Mouse (Mus musculus): ENCODE data around the gene Zscan12. TPM values are rescaled to one million over a fixed set of nuclear protein-coding genes. Genes with fewer than 3 reads are reported as not detected.

Gene Zscan12
- total and polyA plus RNA-seq, 3 experiments = 10.2 to 14.7 (median 10.6) TPM

DNA sequence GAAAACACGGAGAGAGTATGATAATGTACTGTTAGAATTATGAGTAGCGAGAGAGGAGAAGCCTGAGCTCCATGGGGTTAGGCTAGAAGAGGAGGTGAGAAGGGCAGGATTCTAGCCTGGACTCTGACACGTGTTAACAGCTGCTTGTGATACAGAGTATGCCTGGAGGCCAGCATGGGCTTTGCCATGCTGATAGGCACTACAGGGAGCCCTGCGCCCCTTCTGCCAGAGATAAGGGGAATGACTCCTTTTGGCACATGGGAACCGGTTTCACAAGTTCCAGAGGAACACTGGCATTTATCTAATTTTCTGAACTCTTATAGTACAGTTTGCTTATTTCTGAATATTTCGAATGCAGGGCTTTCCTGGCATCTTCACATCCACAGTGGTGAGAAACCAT lies 56.2 kb downstream of the Zscan12 start:
- H3K27ac ChIP-seq (ENCODE audit: insufficient read depth, low read depth) = no peak overlapping the region
- no peak overlapping the region for H3K4me2 ChIP-seq (ENCODE audit: insufficient read depth, low read depth, poor library complexity, severe bottlenecking)
- no peak for TF ChIP-seq ZMIZ1 (IDR thresholded peaks at IDR 0.05; ENCODE audit: low read depth, low read length)
- TF ChIP-seq MAX (IDR thresholded peaks at IDR 0.05; ENCODE audit: low read length) = no peak
- TF ChIP-seq POLR2AphosphoS2 (IDR thresholded peaks at IDR 0.05; ENCODE audit: low read depth, low read length) = no peak
- TF ChIP-seq ZC3H11A (IDR thresholded peaks at IDR 0.05; ENCODE audit: low read depth, low read length) = no peak
- no peak for TF ChIP-seq MAFK (IDR thresholded peaks at IDR 0.05; ENCODE audit: insufficient replicate concordance, low read length)
- no peak for TF ChIP-seq TBP (conservative IDR thresholded peaks at IDR 0.05; ENCODE audit: low read depth, low read length)
- no peak for TF ChIP-seq CHD2 (IDR thresholded peaks at IDR 0.05; ENCODE audit: low read length)
- no peak for TF ChIP-seq ETS1 (conservative IDR thresholded peaks at IDR 0.05; ENCODE audit: low read depth, low read length)
- peaks cover 0 to 2% of the 10 kb centered on the region in 2 experiments for H3K36me3 ChIP-seq (replicated peaks in 1 of 2; ENCODE audit: control insufficient read depth in 1 of 2, insufficient read depth in 1 of 2, low read length in 1 of 2)
- no peaks in the 10 kb centered on the region for H3K27me3 ChIP-seq (replicated peaks)
- no peak overlapping the region for H3K9ac ChIP-seq (ENCODE audit: insufficient read depth, low read depth)
- no peak overlapping the region for H3K4me3 ChIP-seq (replicated peaks in 1 of 3; ENCODE audit: low read depth in 2 of 3, low read length in 2 of 3, poor library complexity in 1 of 3)
- dilution Hi-C loops (cut with MboI; ENCODE audit: extremely low pct_ligation_motif_present, extremely low pct_unique_long_range_greater_than_20kb, low sequenced_read_pairs) (no loop called here), in situ Hi-C loops (cut with MboI; ENCODE audit: low pct_ligation_motif_present, low pct_unique_long_range_greater_than_20kb, low sequenced_read_pairs) (loop anchor here (25.0 kb wide), 1 partner anchor 593 kb away; the partner anchor contains the start of gene Prss16)
- H3K9me3 ChIP-seq (replicated peaks; ENCODE audit: low read length) = no peaks in the 10 kb centered on the region
- peaks cover 5 to 15% of the 10 kb centered on the region in 2 experiments for H3K4me1 ChIP-seq (ENCODE audit: control insufficient read depth in 1 of 2, insufficient read depth in 2 of 2)
- no peaks in the 10 kb centered on the region for H3K79me2 ChIP-seq (replicated peaks; ENCODE audit: control insufficient read depth, extremely low read depth, insufficient read depth, poor library complexity, severe bottlenecking)
- DNase-seq (ENCODE audit: extremely low read depth) = no peak

Other genes starting within 250 kb of the Zscan12 start
- gene Olfr263, start 233.2 kb upstream of the Zscan12 start, total RNA-seq (2012; rRNA removed) = not detected in 2 replicates
- gene Olfr263, start 233.2 kb upstream of the Zscan12 start, total RNA-seq (2014; rRNA removed) = not detected in 2 replicates
- gene Olfr263, start 233.2 kb upstream of the Zscan12 start, polyA plus RNA-seq (2012; ENCODE audit: insufficient read length, low read depth) = not detected in 2 replicates
- gene Olfr1368, start 217.0 kb upstream of the Zscan12 start, total RNA-seq (2012; rRNA removed) = not detected in 2 replicates
- not detected in 2 replicates for gene Olfr1368, start 217.0 kb upstream of the Zscan12 start, total RNA-seq (2014; rRNA removed)
- not detected in 2 replicates for gene Olfr1368, start 217.0 kb upstream of the Zscan12 start, polyA plus RNA-seq (2012; ENCODE audit: insufficient read length, low read depth)
- gene Trim27, start 183.4 kb upstream of the Zscan12 start, total RNA-seq (2012; rRNA removed) = 146 and 176 TPM in 2 replicates
- gene Trim27, start 183.4 kb upstream of the Zscan12 start, total RNA-seq (2014; rRNA removed) = 134 and 141 TPM in 2 replicates
- gene Trim27, start 183.4 kb upstream of the Zscan12 start, polyA plus RNA-seq (2012; ENCODE audit: insufficient read length, low read depth) = 185 and 198 TPM in 2 replicates
- gene Gpx5, start 70.1 kb upstream of the Zscan12 start, total RNA-seq (2012; rRNA removed) = not detected in 2 replicates
- gene Gpx5, start 70.1 kb upstream of the Zscan12 start, total RNA-seq (2014; rRNA removed) = not detected in 2 replicates
- not detected in 2 replicates for gene Gpx5, start 70.1 kb upstream of the Zscan12 start, polyA plus RNA-seq (2012; ENCODE audit: insufficient read length, low read depth)
- 0.29 TPM in 1 of 2 replicates, not detected in the other for gene Gpx6, start 50.7 kb upstream of the Zscan12 start, total RNA-seq (2012; rRNA removed)
- gene Gpx6, start 50.7 kb upstream of the Zscan12 start, total RNA-seq (2014; rRNA removed) = 1.3 and 1.4 TPM in 2 replicates
- gene Gpx6, start 50.7 kb upstream of the Zscan12 start, polyA plus RNA-seq (2012; ENCODE audit: insufficient read length, low read depth) = 1.2 and 2.2 TPM in 2 replicates
- gene Olfr1367, start 15.9 kb upstream of the Zscan12 start, total RNA-seq (2012; rRNA removed) = not detected in 2 replicates
- gene Olfr1367, start 15.9 kb upstream of the Zscan12 start, total RNA-seq (2014; rRNA removed) = not detected in 2 replicates
- gene Olfr1367, start 15.9 kb upstream of the Zscan12 start, polyA plus RNA-seq (2012; ENCODE audit: insufficient read length, low read depth) = not detected in 2 replicates
- 20.0 and 20.9 TPM in 2 replicates for gene Zkscan3, start 39.9 kb downstream of the Zscan12 start, total RNA-seq (2012; rRNA removed)
- gene Zkscan3, start 39.9 kb downstream of the Zscan12 start, total RNA-seq (2014; rRNA removed) = 32.7 and 36.2 TPM in 2 replicates
- gene Zkscan3, start 39.9 kb downstream of the Zscan12 start, polyA plus RNA-seq (2012; ENCODE audit: insufficient read length, low read depth) = 18.1 and 19.1 TPM in 2 replicates
- 3.1 and 4.0 TPM in 2 replicates for gene Pgbd1, start 78.2 kb downstream of the Zscan12 start, total RNA-seq (2012; rRNA removed)
- 7.0 and 7.4 TPM in 2 replicates for gene Pgbd1, start 78.2 kb downstream of the Zscan12 start, total RNA-seq (2014; rRNA removed)
- 3.0 and 3.9 TPM in 2 replicates for gene Pgbd1, start 78.2 kb downstream of the Zscan12 start, polyA plus RNA-seq (2012; ENCODE audit: insufficient read length, low read depth)
- gene Zscan26, start 90.9 kb downstream of the Zscan12 start, total RNA-seq (2012; rRNA removed) = 14.8 and 16.0 TPM in 2 replicates
- gene Zscan26, start 90.9 kb downstream of the Zscan12 start, total RNA-seq (2014; rRNA removed) = 20.9 and 25.9 TPM in 2 replicates
- gene Zscan26, start 90.9 kb downstream of the Zscan12 start, polyA plus RNA-seq (2012; ENCODE audit: insufficient read length, low read depth) = 13.4 and 14.2 TPM in 2 replicates
- gene Nkapl, start 105.7 kb downstream of the Zscan12 start, total RNA-seq (2012; rRNA removed) = 0.76 and 0.80 TPM in 2 replicates
- 0.84 and 0.90 TPM in 2 replicates for gene Nkapl, start 105.7 kb downstream of the Zscan12 start, total RNA-seq (2014; rRNA removed)
- 0.26 and 0.56 TPM in 2 replicates for gene Nkapl, start 105.7 kb downstream of the Zscan12 start, polyA plus RNA-seq (2012; ENCODE audit: insufficient read length, low read depth)
- gene Zkscan4, start 116.1 kb downstream of the Zscan12 start, total RNA-seq (2012; rRNA removed) = not detected in 2 replicates
- not detected in 2 replicates for gene Zkscan4, start 116.1 kb downstream of the Zscan12 start, total RNA-seq (2014; rRNA removed)
- not detected in 2 replicates for gene Zkscan4, start 116.1 kb downstream of the Zscan12 start, polyA plus RNA-seq (2012; ENCODE audit: insufficient read length, low read depth)
- not detected in 2 replicates for gene Gm10065, start 116.6 kb downstream of the Zscan12 start, total RNA-seq (2012; rRNA removed)
- not detected in 2 replicates for gene Gm10065, start 116.6 kb downstream of the Zscan12 start, total RNA-seq (2014; rRNA removed)
- not detected in 2 replicates for gene Gm10065, start 116.6 kb downstream of the Zscan12 start, polyA plus RNA-seq (2012; ENCODE audit: insufficient read length, low read depth)
- 0.17 and 0.29 TPM in 2 replicates for gene AK157302, start 132.4 kb downstream of the Zscan12 start, total RNA-seq (2012; rRNA removed)
- gene AK157302, start 132.4 kb downstream of the Zscan12 start, total RNA-seq (2014; rRNA removed) = 0.47 TPM in 2 replicates
- 0.26 TPM in 1 of 2 replicates, not detected in the other for gene AK157302, start 132.4 kb downstream of the Zscan12 start, polyA plus RNA-seq (2012; ENCODE audit: insufficient read length, low read depth)
- gene Gm11273, start 138.6 kb downstream of the Zscan12 start, total RNA-seq (2012; rRNA removed) = 13.5 and 21.0 TPM in 2 replicates
- gene Gm11273, start 138.6 kb downstream of the Zscan12 start, total RNA-seq (2014; rRNA removed) = 28.3 and 28.8 TPM in 2 replicates
- 239 and 279 TPM in 2 replicates for gene Gm11273, start 138.6 kb downstream of the Zscan12 start, polyA plus RNA-seq (2012; ENCODE audit: insufficient read length, low read depth)
- gene Zkscan8, start 168.3 kb downstream of the Zscan12 start, total RNA-seq (2012; rRNA removed) = 7.4 and 8.1 TPM in 2 replicates
- gene Zkscan8, start 168.3 kb downstream of the Zscan12 start, total RNA-seq (2014; rRNA removed) = 7.6 and 8.3 TPM in 2 replicates
- 7.3 and 9.7 TPM in 2 replicates for gene Zkscan8, start 168.3 kb downstream of the Zscan12 start, polyA plus RNA-seq (2012; ENCODE audit: insufficient read length, low read depth)
- not detected in 2 replicates for gene Olfr1366, start 180.0 kb downstream of the Zscan12 start, total RNA-seq (2012; rRNA removed)
- gene Olfr1366, start 180.0 kb downstream of the Zscan12 start, total RNA-seq (2014; rRNA removed) = not detected in 2 replicates
- gene Olfr1366, start 180.0 kb downstream of the Zscan12 start, polyA plus RNA-seq (2012; ENCODE audit: insufficient read length, low read depth) = 0.08 and 0.10 TPM in 2 replicates
- not detected in 2 replicates for gene Olfr1535, start 197.1 kb downstream of the Zscan12 start, total RNA-seq (2012; rRNA removed)
- not detected in 2 replicates for gene Olfr1535, start 197.1 kb downstream of the Zscan12 start, total RNA-seq (2014; rRNA removed)
- not detected in 2 replicates for gene Olfr1535, start 197.1 kb downstream of the Zscan12 start, polyA plus RNA-seq (2012; ENCODE audit: insufficient read length, low read depth)
- not detected in 2 replicates for gene Olfr1364, start 218.9 kb downstream of the Zscan12 start, total RNA-seq (2012; rRNA removed)
- gene Olfr1364, start 218.9 kb downstream of the Zscan12 start, total RNA-seq (2014; rRNA removed) = not detected in 2 replicates
- not detected in 2 replicates for gene Olfr1364, start 218.9 kb downstream of the Zscan12 start, polyA plus RNA-seq (2012; ENCODE audit: insufficient read length, low read depth)